Mouse (Mus musculus): Measurements from ENCODE around the gene Clta. TPM values are rescaled to one million over a fixed set of nuclear protein-coding genes. Genes with fewer than 3 reads are reported as not detected.

The Clta gene
- total RNA-seq (2015), result 387 and 421 TPM in 2 replicates
- 615 and 637 TPM in 2 replicates for total RNA-seq (2017)

GRCm38 (mm10) chr4:44004126-44004525, at the start of gene Clta:
Clta (plus strand) TSS chr4:44004452.
- ATAC-seq (ENCODE audit: poor library complexity, severe bottlenecking), result peak; percentile 57; the same call in 1 of the 2 replicates

- ATAC-seq (ENCODE audit: poor library complexity, severe bottlenecking), result peak; percentile 86
These were observed 46.9 kb upstream of the Clta start, which contains the start of gene Glipr2 for GRCm38 (mm10) chr4:43957292-43957845. Glipr2 (plus strand) TSS chr4:43957401.

GRCm38 (mm10) chr4:43957846-43958461, 46.3 kb upstream of the Clta start:
- ATAC-seq (ENCODE audit: poor library complexity, severe bottlenecking), result peak; percentile 31

GRCm38 (mm10) chr4:43959523-43960179, 44.6 kb upstream of the Clta start:
- ATAC-seq (ENCODE audit: poor library complexity, severe bottlenecking), result peak; percentile 39

GRCm38 (mm10) chr4:43960207-43960606, 44.0 kb upstream of the Clta start:
- no peak for ATAC-seq (ENCODE audit: poor library complexity, severe bottlenecking)

GRCm38 (mm10) chr4:43964326-43964833, 39.9 kb upstream of the Clta start:
- ATAC-seq (ENCODE audit: poor library complexity, severe bottlenecking), result peak; percentile 8; the same call in 1 of the 2 replicates

GRCm38 (mm10) chr4:43964951-43965684, 39.1 kb upstream of the Clta start:
- peak; percentile 50 for ATAC-seq (ENCODE audit: poor library complexity, severe bottlenecking)

- ATAC-seq (ENCODE audit: poor library complexity, severe bottlenecking), result peak; percentile 82
These were observed 38.3 kb upstream of the Clta start for GRCm38 (mm10) chr4:43965856-43966535.

GRCm38 (mm10) chr4:43968650-43969049, 35.6 kb upstream of the Clta start:
- ATAC-seq (ENCODE audit: poor library complexity, severe bottlenecking), result no peak

GRCm38 (mm10) chr4:43969373-43969772, 34.9 kb upstream of the Clta start:
- no peak for ATAC-seq (ENCODE audit: poor library complexity, severe bottlenecking)

GRCm38 (mm10) chr4:43970393-43971330, 33.6 kb upstream of the Clta start:
- ATAC-seq (ENCODE audit: poor library complexity, severe bottlenecking), result no peak

- peak; percentile 13; the same call in 1 of the 2 replicates for ATAC-seq (ENCODE audit: poor library complexity, severe bottlenecking)
These were observed 32.6 kb upstream of the Clta start for GRCm38 (mm10) chr4:43971541-43972136.

- ATAC-seq (ENCODE audit: poor library complexity, severe bottlenecking), result peak; percentile 75
These were observed 32.1 kb upstream of the Clta start for GRCm38 (mm10) chr4:43972137-43972591.

- ATAC-seq (ENCODE audit: poor library complexity, severe bottlenecking), result peak; percentile 72
These were observed 30.7 kb upstream of the Clta start for GRCm38 (mm10) chr4:43973526-43973981.

- no peak for ATAC-seq (ENCODE audit: poor library complexity, severe bottlenecking)
These were observed 29.2 kb upstream of the Clta start for GRCm38 (mm10) chr4:43974914-43975616.

GRCm38 (mm10) chr4:43976223-43976740, 28.0 kb upstream of the Clta start:
- no peak for ATAC-seq (ENCODE audit: poor library complexity, severe bottlenecking)

GRCm38 (mm10) chr4:43978521-43979443, 25.5 kb upstream of the Clta start:
- no peak for ATAC-seq (ENCODE audit: poor library complexity, severe bottlenecking)
